Mouse (Mus musculus) embryonic facial prominence, embryonic 12.5 days (tissue): ENCODE measurements around the gene Khdc4. TPM values are rescaled to one million over a fixed set of nuclear protein-coding genes. Genes with fewer than 3 reads are reported as not detected.

Source experiments
- ATAC-seq: fragments of 200-750 bp; cut with Nextera tagmentation; 2 replicates; pipeline ENCODE4 v1.8.0; 2017; ENCODE audit not compliant: insufficient number of reproducible peaks, insufficient read depth, low FRiP score, low TSS enrichment
- H3K27ac ChIP-seq: fragments of 300-500 bp; sonication (generic); 2 replicates; pipeline ENCODE4 v1.5.1; 2016; ENCODE audit warnings: mild to moderate bottlenecking
- H3K27me3 ChIP-seq: fragments of 300-500 bp; sonication (generic); 2 replicates; pipeline ENCODE4 v1.6.1; 2016; ENCODE audit warnings: mild to moderate bottlenecking, moderate library complexity
- H3K36me3 ChIP-seq: fragments of 300-500 bp; sonication (generic); 2 replicates; pipeline ENCODE4 v1.6.1; 2016; ENCODE audit warnings: mild to moderate bottlenecking
- H3K4me1 ChIP-seq: fragments of 300-500 bp; sonication (generic); 2 replicates; pipeline ENCODE4 v1.6.1; 2016
- H3K4me2 ChIP-seq: fragments of 300-500 bp; sonication (generic); replicated peaks from 2 replicates; pipeline ENCODE4 v1.6.1; 2016; ENCODE audit warnings: mild to moderate bottlenecking, moderate library complexity
- H3K4me3 ChIP-seq: fragments of 300-500 bp; sonication (generic); 2 replicates; pipeline ENCODE4 v1.5.1; 2016; ENCODE audit warnings: mild to moderate bottlenecking
- H3K9ac ChIP-seq: fragments of 300-500 bp; sonication (generic); 2 replicates; pipeline ENCODE4 v1.6.1; 2016; ENCODE audit warnings: mild to moderate bottlenecking, moderate library complexity
- H3K9me3 ChIP-seq: fragments of 300-500 bp; sonication (generic); 2 replicates; pipeline ENCODE4 v1.6.1; 2016; ENCODE audit warnings: mild to moderate bottlenecking, moderate library complexity
- WGBS: fragments of 180-500 bp; shearing (Covaris S2); methylation state at CpG from one replicate; pipeline ENCODE4 v1.1.7; 2016; 5-methylcytosine and 5-hydroxymethylcytosine counted together
- polyA plus RNA-seq: library from polyadenylated mRNA; unstranded; fragments of >200 nt; fragmentation: Nextera tagmentation; extraction: Ambion mirVana; gene quantifications from 2 replicates; pipeline ENCODE4 v1.2.1, GENCODE M21; 2016

The Khdc4 gene
- 116 and 117 TPM in 2 replicates for polyA plus RNA-seq

DNA sequence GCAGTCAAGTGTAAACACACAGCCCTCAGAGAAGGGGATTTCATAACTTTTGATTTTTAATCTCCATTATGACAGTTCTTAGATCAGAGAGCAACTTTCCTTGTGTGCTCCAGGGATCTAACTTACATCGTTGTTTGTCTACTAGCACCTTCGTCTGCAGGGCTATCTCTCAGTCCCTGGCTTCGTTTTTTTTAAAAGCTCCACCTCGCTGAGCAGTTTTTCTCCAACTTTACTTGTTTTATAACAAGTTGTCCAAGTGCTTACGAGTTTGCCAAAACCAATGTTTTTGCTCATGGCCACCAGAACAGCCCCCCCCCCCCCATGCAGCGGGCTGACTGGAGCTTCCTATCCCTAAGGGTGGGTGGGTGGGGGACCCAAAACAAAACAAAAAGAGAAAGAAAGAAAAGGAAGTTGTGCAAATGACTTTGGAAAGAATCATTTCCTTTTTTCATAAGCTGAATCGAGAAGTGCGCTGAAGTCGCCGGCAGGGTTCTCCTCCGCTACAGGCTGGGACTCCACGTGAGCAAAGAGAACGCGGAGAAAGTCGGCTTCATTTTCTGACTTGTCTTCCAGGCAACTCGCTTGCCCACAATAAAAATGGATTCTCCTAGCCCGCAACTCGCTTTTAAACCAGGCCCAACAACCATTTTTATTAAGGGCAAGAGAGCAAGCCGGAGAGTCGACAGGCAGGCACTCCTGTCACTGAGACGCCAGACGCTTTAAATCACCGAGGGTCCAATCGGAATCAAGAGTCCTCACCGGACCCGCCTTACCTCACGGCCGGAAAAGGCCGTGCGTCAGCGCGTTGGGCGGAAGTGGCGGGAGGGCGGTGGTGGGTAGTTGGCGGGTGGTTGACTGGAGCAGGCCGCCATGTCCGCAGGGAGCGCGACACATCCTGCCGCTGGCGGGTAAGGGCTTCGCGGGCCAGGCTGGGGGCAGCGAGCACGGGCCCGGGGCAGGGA is at the start of gene Khdc4:
Gene Khdc4 (plus strand): TSS at position 824 of the 962 bp plus-strand sequence.
- H3K4me1 ChIP-seq: peaks cover 17% of the 10 kb centered on the region
- peak within 1 kb of the TSS; percentile 99 for H3K27ac ChIP-seq
- H3K36me3 ChIP-seq: peaks cover 22% of the 10 kb centered on the region
- ATAC-seq: peak; percentile 98
- 2% methylated on average over 47 of the region's 47 CpGs for WGBS
- H3K9me3 ChIP-seq: no peaks in the 10 kb centered on the region
- no peaks in the 10 kb centered on the region for H3K27me3 ChIP-seq
- H3K4me2 ChIP-seq: peak within 1 kb of the TSS; percentile 90
- peak within 1 kb of the TSS; percentile 98 for H3K4me3 ChIP-seq
- peak within 1 kb of the TSS; percentile 97 for H3K9ac ChIP-seq

- 86% methylated on average over 8 of the region's 8 CpGs for WGBS
These were observed 49.0 kb upstream of the Khdc4 start for GRCm38 (mm10) chr3:88636555-88636986.

GRCm38 (mm10) chr3:88637134-88637533 is 48.5 kb upstream of the Khdc4 start:
- H3K4me2 ChIP-seq: no peak overlapping the region
- H3K4me1 ChIP-seq: no peaks in the 10 kb centered on the region
- H3K27ac ChIP-seq: no peak overlapping the region
- H3K36me3 ChIP-seq: peaks cover 91% of the 10 kb centered on the region
- H3K9me3 ChIP-seq: no peaks in the 10 kb centered on the region
- no peak overlapping the region for H3K9ac ChIP-seq
- no peak overlapping the region for H3K4me3 ChIP-seq
- WGBS: 94% methylated on average over 5 of the region's 5 CpGs
- H3K27me3 ChIP-seq: no peaks in the 10 kb centered on the region
- no peak for ATAC-seq

More at GRCm38 (mm10) chr3:88636555-88636986, 49.0 kb upstream of the Khdc4 start:
- H3K36me3 ChIP-seq: peaks cover 91% of the 10 kb centered on the region
- H3K27me3 ChIP-seq: no peaks in the 10 kb centered on the region
- no peaks in the 10 kb centered on the region for H3K4me1 ChIP-seq
- no peak for ATAC-seq
- H3K9ac ChIP-seq: no peak overlapping the region
- no peak overlapping the region for H3K4me2 ChIP-seq
- H3K4me3 ChIP-seq: no peak overlapping the region
- no peak overlapping the region for H3K27ac ChIP-seq
- no peaks in the 10 kb centered on the region for H3K9me3 ChIP-seq

- Histone ChIP-seq H3K9me3 (no peaks in the 10 kb centered on the region), H3K9ac (no peak overlapping the region), H3K4me2 (no peak overlapping the region), H3K36me3 (peaks cover 91% of the 10 kb centered on the region), H3K27me3 (no peaks in the 10 kb centered on the region), H3K4me1 (no peaks in the 10 kb centered on the region), H3K4me3 (no peak overlapping the region), H3K27ac (no peak overlapping the region)
- ATAC-seq: no peak
- 93% methylated on average over 12 of the region's 12 CpGs for WGBS
These were observed 46.4 kb upstream of the Khdc4 start for GRCm38 (mm10) chr3:88639239-88639638.

DNA sequence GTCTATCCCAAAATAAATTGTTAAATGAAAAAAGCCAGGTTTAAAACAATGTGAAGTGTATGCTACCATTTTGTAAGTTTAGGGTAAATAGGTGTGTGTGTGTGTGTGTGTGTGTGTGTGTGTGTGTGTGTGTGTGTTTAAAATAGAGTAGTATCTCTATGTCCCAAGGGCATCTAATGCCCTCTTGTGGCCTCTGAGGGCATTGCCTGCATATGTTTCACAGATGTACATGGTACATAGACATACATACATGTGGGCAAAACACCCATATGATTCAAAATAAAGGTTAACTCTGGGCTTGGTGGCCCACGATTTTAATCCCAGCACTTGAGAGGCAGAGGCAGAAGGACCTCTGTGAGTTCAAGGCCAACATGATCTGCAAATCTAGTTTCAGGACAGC is 44.9 kb upstream of the Khdc4 start:
- Histone ChIP-seq H3K4me3 (no peak overlapping the region), H3K9ac (no peak overlapping the region), H3K27me3 (no peaks in the 10 kb centered on the region), H3K4me2 (no peak overlapping the region), H3K4me1 (no peaks in the 10 kb centered on the region), H3K9me3 (no peaks in the 10 kb centered on the region), H3K27ac (no peak overlapping the region), H3K36me3 (peaks cover 91% of the 10 kb centered on the region)
- ATAC-seq: 0 out of 2 replicates have a peak, but pooled peaks have one; percentile 8
- 76% methylated on average over 1 of the region's 1 CpGs for WGBS

DNA sequence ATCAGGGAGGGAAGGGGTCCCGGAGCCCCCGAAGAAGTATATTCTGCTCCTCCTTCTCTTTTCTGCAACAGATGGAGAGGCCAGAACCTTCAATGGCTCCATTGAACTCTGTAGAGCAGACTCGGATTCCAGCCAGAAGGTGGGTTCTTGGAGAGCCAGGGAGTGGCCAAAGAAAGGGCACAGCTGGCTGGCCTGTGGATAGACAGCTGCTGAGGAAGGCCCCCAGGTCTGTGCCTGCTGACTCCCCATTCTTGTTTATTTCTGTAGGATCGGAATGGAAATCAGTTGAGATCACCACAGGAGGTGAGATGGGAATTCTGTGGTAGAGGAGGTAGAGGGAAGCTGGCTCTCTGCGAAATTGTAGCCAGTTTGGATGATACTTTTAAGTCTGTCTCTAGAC is 42.5 kb upstream of the Khdc4 start:
- no peaks in the 10 kb centered on the region for H3K4me1 ChIP-seq
- no peak overlapping the region for H3K4me2 ChIP-seq
- no peaks in the 10 kb centered on the region for H3K9me3 ChIP-seq
- H3K4me3 ChIP-seq: no peak overlapping the region
- H3K9ac ChIP-seq: no peak overlapping the region
- no peak overlapping the region for H3K27ac ChIP-seq
- no peaks in the 10 kb centered on the region for H3K27me3 ChIP-seq
- no peak for ATAC-seq
- H3K36me3 ChIP-seq: peaks cover 95% of the 10 kb centered on the region
- WGBS: 83% methylated on average over 5 of the region's 5 CpGs

DNA sequence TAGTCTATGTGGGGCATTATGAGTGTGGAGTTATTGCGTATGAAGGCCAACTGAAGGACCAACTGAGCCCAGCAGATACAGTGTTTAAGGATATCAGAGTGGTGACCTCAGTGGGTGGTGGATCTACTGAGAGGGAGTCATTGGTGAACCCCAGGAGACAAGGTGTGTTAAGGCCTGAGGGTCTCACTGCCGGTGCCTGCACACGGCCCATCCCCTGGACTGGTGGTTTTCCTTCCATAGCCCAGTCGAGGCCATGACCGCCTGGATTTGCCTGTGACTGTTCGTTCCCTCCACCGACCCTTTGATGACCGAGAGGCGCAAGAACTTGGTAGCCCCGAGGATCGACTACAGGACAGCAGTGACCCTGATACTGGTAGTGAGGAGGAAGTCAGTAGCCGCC is 39.7 kb upstream of the Khdc4 start:
- H3K4me3 ChIP-seq: no peak overlapping the region
- H3K36me3 ChIP-seq: peaks cover 78% of the 10 kb centered on the region

GRCm38 (mm10) chr3:88646426-88646995 is 39.1 kb upstream of the Khdc4 start:
- no peaks in the 10 kb centered on the region for H3K27me3 ChIP-seq
- no peak overlapping the region for H3K27ac ChIP-seq
- no peak overlapping the region for H3K4me3 ChIP-seq
- ATAC-seq: no peak
- H3K4me1 ChIP-seq: no peaks in the 10 kb centered on the region
- no peak overlapping the region for H3K4me2 ChIP-seq
- no peak overlapping the region for H3K9ac ChIP-seq
- no peaks in the 10 kb centered on the region for H3K9me3 ChIP-seq
- 75% methylated on average over 6 of the region's 6 CpGs for WGBS
- peaks cover 73% of the 10 kb centered on the region for H3K36me3 ChIP-seq

More for the DNA sequence above, 39.7 kb upstream of the Khdc4 start:
- Histone ChIP-seq H3K9me3 (no peaks in the 10 kb centered on the region), H3K27ac (no peak overlapping the region), H3K4me2 (no peak overlapping the region), H3K9ac (no peak overlapping the region), H3K4me1 (no peaks in the 10 kb centered on the region), H3K27me3 (no peaks in the 10 kb centered on the region)
- no peak for ATAC-seq
- WGBS: 94% methylated on average over 12 of the region's 12 CpGs

DNA sequence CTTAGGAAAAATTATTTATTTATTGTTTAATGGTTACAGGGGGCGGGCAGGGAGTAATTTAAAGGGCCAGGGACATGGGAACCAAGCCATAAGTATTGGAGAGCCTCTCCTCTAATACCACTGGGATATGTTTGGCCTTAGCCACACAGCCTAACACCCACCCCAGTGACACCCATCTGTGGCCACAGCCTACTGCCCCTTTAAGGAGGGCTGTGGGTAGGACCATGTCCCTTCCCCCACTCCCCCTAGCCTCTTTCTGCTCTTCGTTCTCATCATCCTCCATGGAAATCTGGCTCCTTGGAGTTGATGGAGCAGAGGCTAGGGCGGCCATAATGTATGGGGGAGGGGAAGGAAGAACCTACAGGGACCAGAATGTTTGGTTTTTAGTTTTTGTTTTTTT is 38.5 kb upstream of the Khdc4 start:
- Histone ChIP-seq H3K4me3 (no peak overlapping the region), H3K9me3 (no peaks in the 10 kb centered on the region), H3K4me2 (no peak overlapping the region), H3K4me1 (no peaks in the 10 kb centered on the region), H3K27ac (no peak overlapping the region), H3K9ac (no peak overlapping the region), H3K27me3 (no peaks in the 10 kb centered on the region), H3K36me3 (peaks cover 68% of the 10 kb centered on the region)
- no peak for ATAC-seq
- 75% methylated on average over 3 of the region's 3 CpGs for WGBS

- Histone ChIP-seq H3K27me3 (no peaks in the 10 kb centered on the region), H3K4me3 (no peak overlapping the region), H3K4me1 (no peaks in the 10 kb centered on the region), H3K9ac (no peak overlapping the region), H3K4me2 (no peak overlapping the region), H3K27ac (no peak overlapping the region), H3K9me3 (no peaks in the 10 kb centered on the region), H3K36me3 (peaks cover 59% of the 10 kb centered on the region)
- WGBS: 94% methylated on average over 14 of the region's 14 CpGs
- no peak for ATAC-seq
These were observed 37.7 kb upstream of the Khdc4 start for GRCm38 (mm10) chr3:88647779-88648413.

DNA sequence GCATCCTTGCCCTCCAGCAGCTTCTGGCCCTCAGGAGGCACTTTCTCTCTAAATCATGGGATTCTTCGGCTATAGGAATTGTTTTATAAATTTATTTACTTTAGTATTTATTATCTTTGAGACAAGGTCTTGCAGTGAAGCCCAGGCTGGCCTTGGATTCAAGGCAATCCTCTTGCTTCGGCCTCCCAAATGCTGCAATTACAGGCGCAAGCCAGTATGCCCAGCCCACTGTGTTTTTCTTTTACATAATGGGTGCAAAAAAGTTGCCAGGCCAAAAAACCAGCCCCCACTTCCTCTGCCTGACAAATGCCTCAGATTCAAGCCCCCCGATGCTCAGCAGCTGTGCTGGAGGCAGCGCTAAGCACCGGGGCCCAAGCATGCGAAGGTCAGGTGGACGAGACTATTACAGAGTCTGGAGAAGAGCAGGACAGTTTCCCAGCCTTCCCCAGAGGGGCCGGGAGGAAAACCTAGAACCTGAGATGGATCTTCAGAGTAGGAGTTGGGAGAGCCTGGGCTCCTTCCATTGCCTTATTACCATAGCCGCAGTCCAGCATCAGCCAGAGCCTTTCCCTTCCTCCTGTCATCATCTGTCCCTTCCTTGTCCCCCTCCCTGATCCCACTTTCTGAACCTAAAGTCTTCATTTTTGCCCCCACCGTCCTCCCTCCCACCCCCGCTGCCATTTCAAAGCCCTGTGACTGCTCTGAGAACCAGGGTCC is 37.0 kb upstream of the Khdc4 start:
- H3K4me2 ChIP-seq: no peak overlapping the region
- H3K4me3 ChIP-seq: no peak overlapping the region
- no peak overlapping the region for H3K9ac ChIP-seq
- H3K27ac ChIP-seq: no peak overlapping the region
- no peak for ATAC-seq
- 86% methylated on average over 12 of the region's 12 CpGs for WGBS
- no peaks in the 10 kb centered on the region for H3K4me1 ChIP-seq
- no peaks in the 10 kb centered on the region for H3K27me3 ChIP-seq
- H3K9me3 ChIP-seq: no peaks in the 10 kb centered on the region
- peaks cover 52% of the 10 kb centered on the region for H3K36me3 ChIP-seq
